Mouse (Mus musculus) bone marrow macrophage, adult 2 months (primary cell): ENCODE data around the gene Pkm. TPM values are rescaled to one million over a fixed set of nuclear protein-coding genes. Genes with fewer than 3 reads are reported as not detected.
A peak's percentile ranks its signal among the peaks of the same experiment; 100 is the strongest.

Source experiments
- H3K27ac ChIP-seq: 2 replicates; pipeline ENCODE4 v1.5.1; 2012; ENCODE audit warnings: low read depth, low read length; ENCODE audit not compliant: insufficient read depth
- H3K4me1 ChIP-seq: 2 replicates; pipeline ENCODE4 v1.6.1; 2012; ENCODE audit warnings: low read length; ENCODE audit not compliant: control insufficient read depth, insufficient read depth
- H3K4me3 ChIP-seq: 2 replicates; pipeline ENCODE4 v1.5.1; 2012; ENCODE audit warnings: mild to moderate bottlenecking, low read length, moderate library complexity; ENCODE audit not compliant: insufficient read depth
- CTCF ChIP-seq: IDR thresholded peaks from 2 replicates; pipeline ENCODE4 v1.5.1; 2012; ENCODE audit warnings: low read depth, mild to moderate bottlenecking, low read length, moderate library complexity
- POLR2A ChIP-seq: IDR thresholded peaks from 2 replicates; pipeline ENCODE4 v1.6.1; 2012; ENCODE audit warnings: mild to moderate bottlenecking, low read depth, low read length, borderline replicate concordance
- polyA plus RNA-seq: library from polyadenylated mRNA; stranded (reverse); fragments of >200 nt; gene quantifications from 2 replicates; pipeline ENCODE4 v1.2.4, GENCODE M21; 2012; ENCODE audit not compliant: missing spikeins, insufficient read depth, insufficient read length

Gene Pkm
- polyA plus RNA-seq, 1 experiment, result 1,171 TPM

DNA sequence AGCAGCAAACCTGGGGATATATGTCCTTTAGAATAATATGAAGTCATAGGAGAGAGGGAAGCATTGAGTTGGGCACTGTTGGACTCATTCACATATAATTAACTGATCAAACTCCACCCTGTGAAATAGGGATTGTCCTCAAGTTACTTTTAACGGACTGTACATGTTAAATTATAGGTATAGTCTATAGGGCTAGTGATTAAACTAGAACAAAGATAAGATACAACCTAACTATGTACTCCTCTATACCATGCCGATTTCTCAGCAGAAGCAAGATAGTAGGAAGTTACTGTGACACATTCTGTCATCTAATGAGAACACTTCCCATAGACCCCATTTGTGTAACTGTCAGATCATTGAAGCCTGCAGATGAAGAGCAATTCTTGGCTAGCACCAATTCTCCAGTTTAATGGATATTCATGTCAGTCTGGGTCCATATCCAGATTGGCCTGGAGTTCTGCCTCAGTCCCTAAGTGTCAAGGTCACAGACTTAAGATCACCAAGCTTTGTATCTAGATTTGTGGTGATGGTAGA lies 1.7 kb upstream of the Pkm start:
- peaks cover 15% of the 10 kb centered on the region for H3K4me1 ChIP-seq
- H3K27ac ChIP-seq, result peak overlapping the region; percentile 46
- TF ChIP-seq POLR2A (no peak), CTCF (no peak)
- peak overlapping the region; percentile 85; the same call in 1 of the 2 replicates for H3K4me3 ChIP-seq

GRCm38 (mm10) chr9:59656635-59657617 lies 758 bp downstream of the Pkm start:
- peak overlapping the region; percentile 85 for H3K4me3 ChIP-seq
- H3K27ac ChIP-seq, result peak overlapping the region; percentile 90
- peaks cover 27% of the 10 kb centered on the region for H3K4me1 ChIP-seq
- TF ChIP-seq CTCF (peak; percentile 16; the same call in 1 of the 2 replicates), POLR2A (no peak)

DNA sequence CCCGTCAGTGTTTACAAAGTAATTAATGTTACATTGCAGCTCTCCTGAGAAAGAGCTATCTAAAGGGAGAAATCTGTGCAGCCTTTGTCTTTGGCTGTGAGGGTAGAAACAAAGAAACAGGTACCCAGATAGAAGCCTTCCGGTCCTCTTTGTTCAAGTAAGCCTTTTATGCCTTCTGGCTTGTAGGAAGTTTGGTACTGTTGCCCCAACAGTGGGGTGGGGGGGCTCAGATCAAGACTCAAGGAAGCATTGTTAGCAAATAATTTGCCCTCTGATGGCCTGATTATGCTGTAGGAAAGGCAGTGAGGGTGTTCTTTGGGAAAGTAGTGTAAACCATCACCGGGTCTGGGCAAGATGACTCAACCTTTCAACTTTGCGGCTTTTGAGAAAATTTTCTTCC lies 2.0 kb downstream of the Pkm start:
- peak overlapping the region; percentile 85 for H3K4me3 ChIP-seq
- peaks cover 32% of the 10 kb centered on the region for H3K4me1 ChIP-seq
- TF ChIP-seq POLR2A, result no peak
- no peak for TF ChIP-seq CTCF
- peak overlapping the region; percentile 90 for H3K27ac ChIP-seq

- TF ChIP-seq POLR2A (no peak), CTCF (no peak; the same call in 1 of the 2 replicates)
- peaks cover 32% of the 10 kb centered on the region for H3K4me1 ChIP-seq
- peak overlapping the region; percentile 90 for H3K27ac ChIP-seq
- H3K4me3 ChIP-seq, result peak overlapping the region; percentile 85
Measured at GRCm38 (mm10) chr9:59659036-59660026, 3.2 kb downstream of the Pkm start.

DNA sequence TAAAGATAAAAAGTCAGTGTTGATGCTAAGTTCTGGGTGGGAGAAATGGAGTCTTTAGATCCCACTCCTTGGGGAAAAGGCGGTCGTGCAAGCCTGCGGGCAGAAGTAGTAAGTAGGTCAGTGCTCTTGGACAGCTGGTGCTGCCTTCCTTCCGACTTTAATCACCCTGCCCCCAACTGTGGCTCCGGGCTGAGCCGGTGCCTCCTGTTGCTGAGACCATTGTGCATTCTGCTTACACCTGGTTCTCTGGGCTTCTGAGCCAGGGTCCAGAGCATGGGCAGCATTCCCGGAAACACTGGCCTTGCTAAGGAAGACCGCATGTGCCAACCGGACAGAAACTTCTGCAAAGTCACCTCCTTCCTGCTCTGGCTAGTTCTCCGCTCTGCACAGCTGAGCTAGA lies 4.3 kb downstream of the Pkm start:
- H3K27ac ChIP-seq, result peak overlapping the region; percentile 90
- peak overlapping the region; percentile 53 for H3K4me3 ChIP-seq
- peaks cover 28% of the 10 kb centered on the region for H3K4me1 ChIP-seq
- TF ChIP-seq CTCF, result no peak
- TF ChIP-seq POLR2A, result no peak

GRCm38 (mm10) chr9:59661298-59661975 lies 5.3 kb downstream of the Pkm start:
- Histone ChIP-seq H3K27ac (peak overlapping the region; percentile 90; the same call in 1 of the 2 replicates), H3K4me3 (peak overlapping the region; percentile 53), H3K4me1 (peaks cover 28% of the 10 kb centered on the region)
- TF ChIP-seq POLR2A (no peak), CTCF (no peak)

GRCm38 (mm10) chr9:59663226-59663625 lies 7.1 kb downstream of the Pkm start:
- peaks cover 35% of the 10 kb centered on the region for H3K4me1 ChIP-seq
- H3K4me3 ChIP-seq, result no peak overlapping the region
- no peak overlapping the region for H3K27ac ChIP-seq
- TF ChIP-seq POLR2A (no peak), CTCF (no peak)

DNA sequence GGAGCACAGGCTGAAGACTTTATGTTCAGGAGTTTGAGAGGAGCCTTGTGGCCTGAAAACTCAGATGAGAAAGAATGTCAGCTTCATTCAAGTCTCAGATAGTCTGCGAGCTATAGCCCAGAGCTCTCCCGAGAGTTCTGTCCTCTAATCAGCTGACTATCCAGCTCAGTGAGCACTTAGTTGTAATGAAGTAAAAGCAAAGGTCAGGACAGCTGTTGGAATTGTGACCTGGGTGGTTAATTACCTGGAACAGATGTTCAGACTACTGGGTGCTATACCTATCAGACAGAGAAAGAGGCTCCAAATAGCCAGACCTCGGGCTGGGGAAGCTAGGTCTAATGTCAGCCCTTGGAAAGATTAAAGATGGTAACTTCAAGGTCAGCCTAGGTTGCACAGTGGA lies 7.8 kb downstream of the Pkm start:
- no peak overlapping the region for H3K27ac ChIP-seq
- no peak for TF ChIP-seq CTCF
- no peak overlapping the region for H3K4me3 ChIP-seq
- peaks cover 35% of the 10 kb centered on the region for H3K4me1 ChIP-seq

DNA sequence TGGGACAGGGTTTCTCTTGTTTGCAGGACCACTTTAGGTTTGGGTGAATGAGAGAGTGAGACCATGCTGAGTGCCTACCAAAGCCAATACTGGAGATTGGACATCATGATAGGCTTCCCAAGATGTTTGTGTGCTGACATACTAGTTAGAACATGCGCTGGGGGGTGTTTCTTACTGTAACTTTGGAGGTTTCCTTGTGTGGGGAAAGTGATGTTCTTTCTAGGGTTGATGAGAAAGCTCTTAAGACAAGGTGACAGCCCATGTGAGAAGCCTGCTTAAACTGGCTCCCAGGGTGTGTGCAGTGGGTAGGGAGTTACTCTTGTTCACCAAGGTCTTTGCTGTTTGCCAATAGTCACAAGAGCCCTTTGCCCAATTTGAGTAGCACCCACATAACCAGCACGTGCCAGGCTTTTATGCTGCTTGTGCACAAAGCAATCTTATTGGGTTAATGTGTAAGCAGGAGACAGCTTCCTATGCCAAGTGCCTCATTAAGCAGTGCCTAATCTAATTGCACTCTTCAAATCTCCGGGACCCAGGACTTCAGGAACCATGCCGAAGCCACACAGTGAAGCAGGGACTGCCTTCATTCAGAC lies 8.6 kb downstream of the Pkm start:
- H3K4me1 ChIP-seq, result peaks cover 35% of the 10 kb centered on the region
- H3K27ac ChIP-seq, result no peak overlapping the region
- TF ChIP-seq CTCF (no peak), POLR2A (no peak)
- H3K4me3 ChIP-seq, result no peak overlapping the region
